Mouse (Mus musculus): ENCODE measurements at regions not wholly inside any gene's neighbourhood (a gene's known extent, or its start where the extent isn't known, plus 50 kb on each side); places are given as distances from the start of the nearest gene placed in this dataset.
A peak's percentile ranks its signal among the peaks of the same experiment; 100 is the strongest.

- DNase-seq (ENCODE audit: low spot score in 2 of 2): no peak
These were observed 52.3 kb upstream of the Cux1 start for GRCm38 (mm10) chr5:136619315-136620231.

DNA sequence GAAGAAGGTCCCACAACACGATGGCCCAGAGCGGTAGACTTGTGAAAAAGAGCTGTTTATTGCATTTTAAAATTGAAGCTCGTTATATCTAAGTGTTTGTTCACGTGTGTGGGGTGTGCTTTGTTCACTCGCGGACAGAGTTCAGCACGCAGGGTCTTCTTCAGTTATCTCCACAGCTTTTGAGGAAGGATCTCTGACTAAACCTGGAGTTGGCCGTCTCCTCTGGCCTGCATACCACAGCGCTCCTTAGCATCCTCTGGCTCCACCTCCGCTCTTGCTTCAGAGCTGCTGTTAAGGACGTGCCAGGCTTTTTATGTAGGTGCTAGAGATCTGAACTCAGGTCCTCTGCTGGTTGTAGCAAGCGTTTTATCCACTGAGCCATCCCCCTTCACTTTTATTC, 52.9 kb upstream of the Cux1 start:
- no peak for DNase-seq (ENCODE audit: low spot score in 2 of 2)

GRCm38 (mm10) chr5:136621336-136622125, 54.2 kb upstream of the Cux1 start:
- DNase-seq (ENCODE audit: low spot score in 2 of 2): no peak

GRCm38 (mm10) chr5:136622152-136622551, 54.9 kb upstream of the Cux1 start:
- no peak for DNase-seq (ENCODE audit: low spot score in 2 of 2)

DNA sequence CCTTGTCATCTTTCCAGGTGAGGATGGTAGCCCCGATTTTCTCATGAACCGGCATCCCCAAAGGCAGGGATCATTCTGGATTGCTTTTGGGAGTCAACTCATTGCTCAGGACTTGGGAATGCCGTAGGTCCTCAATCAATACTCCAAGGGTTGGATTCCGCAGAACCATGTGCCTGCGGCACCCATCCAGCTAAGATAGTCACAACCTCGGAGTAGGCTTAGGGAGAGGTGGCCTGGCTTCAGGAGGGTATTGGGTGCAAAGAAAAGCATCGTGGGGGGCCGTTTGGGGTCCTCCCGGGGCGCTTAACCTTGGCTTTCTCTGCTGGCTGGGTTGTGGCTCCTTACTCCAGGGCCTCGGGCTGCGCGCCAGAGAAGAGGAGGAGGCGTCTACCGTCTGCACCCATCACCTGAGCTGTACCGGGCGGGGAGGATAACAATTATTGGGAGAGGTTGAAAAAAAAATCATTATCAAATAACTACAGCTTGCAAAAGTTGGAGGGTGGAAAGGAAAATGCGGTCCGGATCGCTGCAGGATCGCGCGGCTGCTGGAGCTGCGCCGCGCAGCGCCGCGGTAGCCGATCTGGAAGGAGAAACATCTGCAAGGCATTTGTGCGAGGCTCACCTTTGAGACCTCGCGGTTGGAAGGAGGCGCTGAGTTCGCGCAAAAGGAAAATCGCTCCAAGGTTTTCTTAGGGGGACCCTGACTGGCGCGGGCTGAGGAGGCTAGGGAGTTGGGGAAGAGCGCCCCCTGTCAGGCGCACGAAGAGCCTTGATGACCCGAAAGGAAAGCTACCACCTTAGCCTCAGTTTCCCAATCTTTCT, 55.6 kb upstream of the Cux1 start:
- DNase-seq (ENCODE audit: low spot score in 2 of 2): peak; percentile 34 to 47

DNA sequence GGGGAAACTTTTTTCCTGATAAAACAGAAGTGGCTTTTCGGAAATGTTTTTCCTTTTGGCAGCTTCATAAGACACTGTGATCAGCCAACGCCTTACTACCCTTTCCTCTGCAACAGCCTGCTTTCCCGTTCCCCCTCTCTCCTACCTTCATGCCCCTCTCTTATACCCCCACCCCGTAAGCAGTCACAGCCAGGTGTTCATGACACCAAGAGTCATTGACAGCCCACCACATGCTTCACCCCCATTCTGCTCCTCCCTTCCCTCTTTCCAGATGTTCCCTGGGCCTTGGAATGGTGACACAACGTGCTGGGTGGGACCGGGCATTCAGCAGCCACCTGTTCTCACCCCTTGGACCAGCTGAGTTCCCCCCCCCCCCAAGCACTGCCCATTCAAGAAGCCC, 56.5 kb upstream of the Cux1 start:
- no peak for DNase-seq (ENCODE audit: low spot score in 2 of 2)

- no peak for DNase-seq (ENCODE audit: low spot score in 2 of 2)
These were observed 58.1 kb upstream of the Cux1 start for GRCm38 (mm10) chr5:136625176-136625991.

DNA sequence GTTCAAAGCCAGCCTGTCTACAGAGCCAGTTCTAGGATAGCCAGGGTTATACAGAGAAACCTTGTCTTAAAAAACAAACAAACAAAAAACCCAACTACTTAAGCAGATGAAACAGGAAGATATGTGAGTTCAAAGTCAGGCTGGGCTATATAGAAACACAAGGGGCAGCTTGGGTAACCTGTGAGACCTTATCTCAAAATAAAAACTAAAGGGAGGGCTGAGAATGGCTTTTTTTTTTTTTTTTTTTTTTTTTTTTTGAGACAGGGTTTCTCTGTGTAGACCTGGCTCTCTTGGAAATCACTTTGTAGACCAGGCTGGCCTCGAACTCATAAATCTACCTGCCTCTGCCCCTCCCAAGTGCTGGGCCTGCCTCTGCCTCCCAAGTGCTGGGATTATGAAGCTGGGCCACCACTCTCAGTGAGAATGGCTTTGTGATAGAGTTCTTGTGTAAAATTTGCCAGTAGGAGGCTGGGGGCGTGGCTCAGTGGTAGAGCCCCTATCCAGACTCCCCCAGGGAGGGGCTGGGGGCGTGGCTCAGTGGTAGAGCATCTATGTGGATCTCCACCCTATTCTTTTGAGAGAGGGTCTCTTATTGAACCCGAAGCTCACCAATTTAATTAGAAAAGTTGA, 59.0 kb upstream of the Cux1 start:
- no peak for DNase-seq (ENCODE audit: low spot score in 2 of 2)

GRCm38 (mm10) chr5:136626891-136627290, 59.6 kb upstream of the Cux1 start:
- no peak for DNase-seq (ENCODE audit: low spot score in 2 of 2)

DNA sequence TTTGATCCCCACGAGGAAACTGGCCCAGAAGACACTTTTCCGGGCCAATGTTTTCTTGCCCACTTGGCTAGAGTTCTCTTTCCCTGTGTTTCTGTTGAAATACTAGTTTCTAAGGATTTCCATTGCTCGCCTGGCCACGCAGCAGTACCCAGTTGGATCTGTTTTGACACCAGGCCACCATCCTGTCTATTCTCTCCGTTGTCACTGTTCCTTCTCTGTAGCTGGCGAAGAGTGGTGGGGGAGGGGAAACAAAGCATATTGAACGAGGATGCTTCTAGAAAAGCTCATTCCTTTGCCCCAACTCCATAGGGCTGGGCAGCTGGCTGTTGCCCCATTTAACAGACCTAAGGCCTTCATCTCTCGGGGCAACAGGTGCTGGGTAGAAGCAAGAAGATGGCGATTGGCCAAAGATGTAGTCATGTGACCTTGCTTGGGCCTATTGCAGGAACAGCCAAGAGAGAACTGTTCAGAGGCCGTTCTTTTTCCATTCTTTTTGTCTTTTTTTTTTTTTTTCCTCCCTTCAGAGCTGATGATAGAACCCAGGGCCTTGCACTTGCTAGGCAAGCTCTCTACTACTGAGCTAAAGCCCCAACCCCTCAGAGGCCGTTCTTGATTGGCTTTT, 60.5 kb upstream of the Cux1 start:
- peak in 1 of 2 experiments; percentile 19 for DNase-seq (ENCODE audit: low spot score in 2 of 2)

DNA sequence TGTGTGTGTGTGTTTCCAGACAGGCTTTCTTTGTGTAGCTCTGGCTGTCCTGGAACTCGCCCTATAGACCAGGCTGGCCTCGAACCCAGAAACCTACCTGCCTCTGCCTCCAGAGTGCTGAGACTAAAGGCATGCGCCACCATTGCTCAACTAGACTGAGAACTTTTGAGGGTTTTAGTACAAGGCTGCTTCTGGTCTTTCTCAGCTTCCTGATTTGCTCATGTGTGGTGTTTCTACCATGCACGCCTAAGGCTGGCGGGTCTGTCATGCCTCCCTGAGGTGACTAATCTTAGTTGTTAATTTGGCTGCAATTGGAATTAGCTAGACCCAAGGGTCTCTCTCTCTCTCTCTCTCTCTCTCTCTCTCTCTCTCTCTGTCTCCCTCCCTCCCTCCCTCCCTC, 61.2 kb upstream of the Cux1 start:
- no peak for DNase-seq (ENCODE audit: low spot score in 2 of 2)

DNA sequence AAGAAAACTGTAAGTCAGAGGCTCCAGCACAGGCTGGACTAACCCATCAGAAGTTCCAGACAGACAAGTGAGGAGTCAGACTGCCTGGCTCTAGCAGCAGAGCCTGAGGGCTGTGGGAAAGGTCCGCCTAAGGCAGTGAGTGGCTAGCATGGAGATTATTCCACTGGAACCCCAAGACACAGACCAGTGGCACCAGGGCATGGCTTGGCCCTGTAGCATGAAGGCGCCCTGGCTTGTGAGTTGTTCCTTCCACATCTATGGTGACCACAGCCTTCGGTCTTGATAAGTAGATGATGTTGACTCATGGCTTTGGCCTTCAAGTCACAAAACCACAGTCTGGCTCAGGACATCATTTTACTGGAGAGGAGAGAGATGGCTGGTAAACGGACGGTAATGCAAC, 60.7 kb upstream of the Myl10 start:
- DNase-seq (ENCODE audit: low spot score in 2 of 2): no peak

GRCm38 (mm10) chr5:136633901-136634300, 59.0 kb upstream of the Myl10 start:
- no peak for DNase-seq (ENCODE audit: low spot score in 2 of 2)

DNA sequence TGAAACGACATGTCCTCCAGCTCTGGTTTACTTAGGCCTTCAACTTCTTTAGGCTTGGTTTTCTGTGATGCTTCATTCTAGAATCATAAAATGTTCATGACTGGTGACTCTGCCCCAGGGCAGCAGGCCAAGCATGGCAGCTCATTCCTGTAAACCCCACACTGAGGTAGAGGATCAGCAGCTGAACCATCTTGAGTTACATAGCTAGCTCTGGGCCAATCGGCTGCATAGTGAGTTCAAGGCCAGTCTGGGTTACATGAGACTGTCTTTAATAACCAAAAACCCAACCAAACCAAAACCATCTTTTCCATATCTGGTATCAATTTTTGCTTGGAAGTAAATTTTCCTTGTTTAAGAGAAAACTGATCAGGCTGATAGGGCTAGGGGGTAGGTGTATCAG, 57.8 kb upstream of the Myl10 start:
- no peak for DNase-seq (ENCODE audit: low spot score in 2 of 2)

- no peak for DNase-seq (ENCODE audit: low spot score in 2 of 2)
These were observed 56.5 kb upstream of the Myl10 start for GRCm38 (mm10) chr5:136636476-136636875.

DNA sequence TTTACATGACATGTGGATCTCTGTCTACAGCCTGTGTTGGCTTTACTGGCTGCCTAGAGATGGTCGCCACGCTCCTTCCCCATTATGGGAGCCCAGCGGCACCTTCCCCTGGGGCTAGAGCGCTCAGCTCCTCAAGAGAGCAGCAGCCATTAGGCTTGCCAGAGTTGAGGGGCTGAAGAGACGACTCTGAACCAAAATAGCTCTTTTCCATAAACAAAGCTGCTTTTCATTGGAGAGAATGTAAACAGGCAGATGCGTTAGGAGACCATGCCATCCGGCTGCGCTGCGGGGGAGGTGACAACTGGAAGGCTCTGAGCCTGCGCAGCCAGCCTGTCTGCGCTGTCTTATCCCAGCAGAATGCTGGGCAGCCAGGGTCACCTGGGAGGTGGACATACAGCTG, 55.1 kb upstream of the Myl10 start:
- peak; percentile 7 to 45 for DNase-seq (ENCODE audit: low spot score in 2 of 2)

DNA sequence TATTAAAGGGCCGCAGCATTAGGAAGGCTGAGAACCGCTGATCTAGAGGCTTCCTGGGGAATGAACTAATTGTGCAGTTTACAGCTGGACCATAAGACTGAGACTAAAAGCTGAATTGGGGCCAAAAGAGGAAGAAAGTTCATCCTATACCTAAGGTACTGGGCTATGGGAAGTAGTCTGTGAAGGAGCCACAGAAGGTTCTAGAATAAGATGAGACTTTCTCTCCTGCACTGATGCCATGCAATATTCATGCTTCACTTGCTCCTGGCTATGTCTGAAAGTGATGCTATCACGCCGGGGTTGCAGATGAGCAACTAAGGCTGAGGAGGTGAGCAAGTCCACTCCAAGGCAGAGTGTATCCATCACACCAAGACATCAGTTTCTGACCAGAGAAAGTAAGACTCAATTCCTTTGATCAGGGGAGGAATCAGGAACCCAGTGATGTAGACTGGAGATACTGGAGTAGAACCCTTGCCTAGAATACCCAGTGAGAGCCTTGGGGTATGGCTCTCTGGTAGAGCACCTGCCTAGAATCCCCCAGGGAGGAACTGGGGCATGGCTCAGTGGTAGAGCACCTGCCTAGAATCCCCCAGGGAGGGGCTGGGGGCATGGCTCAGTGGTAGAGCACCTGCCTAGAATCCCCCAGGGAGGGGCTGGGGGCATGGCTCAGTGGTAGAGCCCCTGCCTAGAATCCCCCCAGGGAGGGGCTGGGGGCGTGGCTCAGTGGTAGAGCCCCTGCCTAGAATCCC, 51.9 kb upstream of the Myl10 start:
- no peak for DNase-seq (ENCODE audit: low spot score in 2 of 2)

- no peak for DNase-seq (ENCODE audit: low spot score in 2 of 2)
These were observed 50.7 kb upstream of the Myl10 start for GRCm38 (mm10) chr5:136642208-136642607.

Measured in layer of hippocampus, adult 18-20 months (tissue).